Mouse (Mus musculus) myocyte (in vitro differentiated cells): ENCODE measurements around the gene Kcng3.

Source experiments
- CEBPB ChIP-seq: IDR thresholded peaks from 2 replicates; pipeline ENCODE4 v1.6.1; 2011; ENCODE audit warnings: mild to moderate bottlenecking, moderate library complexity; ENCODE audit not compliant: poor library complexity, insufficient read depth, severe bottlenecking
- MAX ChIP-seq: IDR thresholded peaks from one replicate; pipeline ENCODE4 v1.6.1; 2011; ENCODE audit warnings: low read depth, mild to moderate bottlenecking, control low read depth
- MYOD1 ChIP-seq, 3 experiments: IDR thresholded peaks; one replicate each; pipeline ENCODE4 v1.6.1; 2011; ENCODE audit warnings: control low read depth in 2 of 3, low read depth in 2 of 3, mild to moderate bottlenecking in 2 of 3, moderate library complexity in 1 of 3; ENCODE audit not compliant: insufficient read length in 2 of 3, control insufficient read depth in 1 of 3
- MYOG ChIP-seq, 3 experiments: IDR thresholded peaks; one replicate each; pipeline ENCODE4 v1.6.1; 2011; ENCODE audit warnings: control low read depth in 2 of 3, low read depth in 2 of 3, mild to moderate bottlenecking in 2 of 3; ENCODE audit not compliant: insufficient read length in 2 of 3, control insufficient read depth in 1 of 3, insufficient read depth in 1 of 3
- POLR2A ChIP-seq: IDR thresholded peaks from one replicate; pipeline ENCODE4 v1.6.1; 2011; ENCODE audit warnings: low read depth, mild to moderate bottlenecking, control low read depth, moderate library complexity; ENCODE audit not compliant: insufficient read length
- REST ChIP-seq: IDR thresholded peaks from one replicate; pipeline ENCODE4 v1.6.1; 2011; ENCODE audit warnings: mild to moderate bottlenecking, control low read depth, moderate library complexity; ENCODE audit not compliant: insufficient read depth, insufficient read length
- TCF12 ChIP-seq: IDR thresholded peaks from one replicate; pipeline ENCODE4 v1.6.1; 2011; ENCODE audit warnings: mild to moderate bottlenecking, control low read depth; ENCODE audit not compliant: poor library complexity, insufficient read depth, severe bottlenecking

GRCm38 (mm10) chr17:83545756-83546742 lies 85.6 kb downstream of the Kcng3 start:
- TF ChIP-seq MAX: no peak
- TF ChIP-seq POLR2A: no peak
- TF ChIP-seq REST: no peak
- no peak for TF ChIP-seq MYOD1 (IDR thresholded peaks at IDR 0.05; ENCODE audit: control insufficient read depth in 1 of 3, insufficient read length in 2 of 3, low read depth in 2 of 3)
- no peak for TF ChIP-seq MYOG (IDR thresholded peaks at IDR 0.05; ENCODE audit: control insufficient read depth in 1 of 3, insufficient read depth in 1 of 3, insufficient read length in 2 of 3, low read depth in 2 of 3)
- no peak for TF ChIP-seq CEBPB
- TF ChIP-seq TCF12: no peak
